9 mouse cellular contexts compared by ENCODE assay signal in the genomic region with DNA sequence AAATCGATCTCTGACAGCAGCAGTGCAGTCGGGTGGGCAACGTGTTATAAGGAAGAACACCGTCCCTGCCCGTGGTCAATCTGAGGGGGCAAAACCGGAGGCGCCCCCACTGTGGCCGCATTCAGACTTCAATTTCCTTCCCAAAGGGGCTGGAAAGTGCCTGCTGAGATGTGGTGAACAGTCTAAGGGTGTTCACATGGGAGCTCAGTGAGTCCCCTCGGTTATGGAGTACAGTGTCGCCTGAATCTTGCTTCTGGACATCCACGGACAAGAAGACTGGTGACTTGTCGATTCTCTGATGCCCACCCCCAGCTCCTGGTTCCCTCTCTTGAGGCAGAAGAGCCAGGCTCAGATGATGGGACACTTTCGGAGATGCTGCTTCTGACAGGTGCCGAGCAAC. TPM values are rescaled to one million over a fixed set of nuclear protein-coding genes. Genes with fewer than 3 reads are reported as not detected.
A peak's percentile ranks its signal among the peaks of the same experiment; 100 is the strongest.
DNase-seq lines count a peak whose midpoint lies in the region; ATAC-seq and TF ChIP-seq lines count a peak whose summit lies in the region.
"Had no signal": no experiment of that assay in that cellular context is flagged by ENCODE, and none has a peak within 500 bp of the region (broad histone marks: within the 10 kb centered on the region; RNA-seq: fewer than 3 reads in every experiment).

No protein-coding gene starts in this region.

- intact Hi-C loops in heart, postnatal 14 days (cut with DNase I): loop anchor here (5.0 to 10.0 kb wide), 2 partner anchors 127 to 235 kb away; partner anchors contain the start of genes Zfp354b and Zfp354c
- intact Hi-C loops in heart, postnatal 36 days (cut with DNase I): loop anchor here (2.0 kb wide), 2 partner anchors 129 to 233 kb away; partner anchors contain the start of genes Zfp354b and Zfp354c

- no peak for DNase-seq in heart, postnatal 14 days
- no peak for DNase-seq in Patski (ENCODE audit: low read depth, low spot score)
- peak; percentile 1 to 5 for DNase-seq in heart, postnatal 36 days
- DNase-seq in midbrain, embryonic 10.5 days (ENCODE audit: low spot score): no peak
- DNase-seq in gastrocnemius, adult 18-20 months (ENCODE audit: low spot score): no peak
- DNase-seq in urinary bladder, postnatal 25 days (ENCODE audit: low spot score): no peak
- DNase-seq in testis, postnatal 10 days (ENCODE audit: low spot score): no peak

- TF ChIP-seq CTCF in Patski (IDR thresholded peaks at IDR 0.05): no peak

- POLR2A ChIA-PET in Patski (lab: Charles Lee): no interaction called here

- CTCF ChIA-PET in Patski (lab: Charles Lee): no interaction called here

- ATAC-seq in heart, embryonic 14.5 days (ENCODE audit: insufficient number of reproducible peaks, insufficient read depth, low FRiP score, low read depth): peak; percentile 11; the same call in 1 of the 2 replicates
- peak; percentile 49 for ATAC-seq in Patski

- no peaks in the 10 kb centered on the region for H3K27me3 ChIP-seq in heart, embryonic 14.5 days (ENCODE audit: control insufficient read depth, insufficient read depth, low read length)
- no peaks in the 10 kb centered on the region for H3K27me3 ChIP-seq in Patski
- no peaks in the 10 kb centered on the region for H3K27me3 ChIP-seq in midbrain, embryonic 10.5 days (ENCODE audit: low read depth, poor library complexity, severe bottlenecking)

- peaks cover 5 to 6% of the 10 kb centered on the region in 2 experiments; a peak in 2 of 4 replicates for H3K4me1 ChIP-seq in heart, embryonic 14.5 days (ENCODE audit: control insufficient read depth in 2 of 2, insufficient read depth in 2 of 2, low read length in 2 of 2)
- peaks cover 13% of the 10 kb centered on the region for H3K4me1 ChIP-seq in midbrain, embryonic 10.5 days

- no peak overlapping the region for H3K27ac ChIP-seq in heart, embryonic 14.5 days (replicated peaks in 1 of 2; ENCODE audit: control insufficient read depth in 1 of 2, insufficient read depth in 1 of 2, low read depth in 2 of 2, low read length in 2 of 2)
- peak overlapping the region; percentile 96 for H3K27ac ChIP-seq in midbrain, embryonic 10.5 days (replicated peaks)

- no peaks in the 10 kb centered on the region for H3K9me3 ChIP-seq in heart, embryonic 14.5 days (ENCODE audit: control insufficient read depth, low read length)
- H3K9me3 ChIP-seq in midbrain, embryonic 10.5 days (replicated peaks): no peaks in the 10 kb centered on the region

- in situ Hi-C loops in Patski (cut with MboI; ENCODE audit: low pct_unique_long_range_greater_than_20kb): loop anchor here (5.0 to 25.0 kb wide), 3 partner anchors 122 to 478 kb away; partner anchors contain the start of genes BC049762 and Clk4

- peak overlapping the region; percentile 89 for H3K4me2 ChIP-seq in heart, embryonic 14.5 days (ENCODE audit: low read length)

- peak overlapping the region; percentile 84 to 85 for H3K4me3 ChIP-seq in heart, embryonic 14.5 days (ENCODE audit: control insufficient read depth in 1 of 2, insufficient read depth in 1 of 2, low read depth in 1 of 2, low read length in 2 of 2)
- H3K4me3 ChIP-seq in midbrain, embryonic 10.5 days: peak overlapping the region; percentile 85

- peak overlapping the region; percentile 86 for H3K9ac ChIP-seq in heart, embryonic 14.5 days (ENCODE audit: low read length)

- 14% methylated on average over 14 of the region's 14 CpGs for WGBS in heart, embryonic 14.5 days
- 16% methylated on average over 14 of the region's 14 CpGs for WGBS in midbrain, embryonic 10.5 days

- H3K36me3 ChIP-seq in heart, embryonic 14.5 days (ENCODE audit: control insufficient read depth, insufficient read depth, low read length): peaks cover 34% of the 10 kb centered on the region
- H3K36me3 ChIP-seq in midbrain, embryonic 10.5 days: peaks cover 38% of the 10 kb centered on the region

RNA-seq across cellular contexts. Expression of gene Zfp354a, which starts 0.6 kb away (rescaled TPM):
- 4.9 and 5.0 TPM in 2 replicates for polyA plus RNA-seq in heart, embryonic 14.5 days (2014; fragmentation: Nextera tagmentation; extraction: Ambion mirVana)
- total RNA-seq in heart, postnatal 14 days (2021): 1 to 10 TPM; 1.7 to 2.1 TPM
- polyA plus RNA-seq in Patski (2021): 9.1 TPM
- 1 to 10 TPM; 1.4 to 1.8 TPM for total RNA-seq in heart, postnatal 36 days (2021)
- polyA plus RNA-seq in midbrain, embryonic 10.5 days (2016; fragmentation: Nextera tagmentation; extraction: Ambion mirVana): 10.2 and 10.8 TPM in 2 replicates
- 1 to 10 TPM; 2.8 to 3.2 TPM for total RNA-seq in gastrocnemius, adult 18-20 months (2021)

RNA-seq across cellular contexts. Expression of gene Olfr1375, which starts 11.7 kb away (rescaled TPM):
- polyA plus RNA-seq in heart, embryonic 14.5 days (2014; fragmentation: Nextera tagmentation; extraction: Ambion mirVana): not detected in 2 replicates
- total RNA-seq in heart, postnatal 14 days (2021): not detected
- not detected for polyA plus RNA-seq in Patski (2021)
- not detected for total RNA-seq in heart, postnatal 36 days (2021)
- not detected in 2 replicates for polyA plus RNA-seq in midbrain, embryonic 10.5 days (2016; fragmentation: Nextera tagmentation; extraction: Ambion mirVana)
- total RNA-seq in gastrocnemius, adult 18-20 months (2021): not detected
- polyA plus RNA-seq: gonadal fat pad, adult 2 months had no signal

RNA-seq across cellular contexts. Expression of gene Olfr54, which starts 45.6 kb away (rescaled TPM):
- not detected in 2 replicates for polyA plus RNA-seq in heart, embryonic 14.5 days (2014; fragmentation: Nextera tagmentation; extraction: Ambion mirVana)
- not detected for total RNA-seq in heart, postnatal 14 days (2021)
- polyA plus RNA-seq in Patski (2021): not detected
- total RNA-seq in heart, postnatal 36 days (2021): not detected
- polyA plus RNA-seq in midbrain, embryonic 10.5 days (2016; fragmentation: Nextera tagmentation; extraction: Ambion mirVana): not detected in 2 replicates
- total RNA-seq in gastrocnemius, adult 18-20 months (2021): not detected
- polyA plus RNA-seq: gonadal fat pad, adult 2 months had no signal

RNA-seq across cellular contexts. Expression of gene Olfr51, which starts 56.2 kb away (rescaled TPM):
- not detected in 2 replicates for polyA plus RNA-seq in heart, embryonic 14.5 days (2014; fragmentation: Nextera tagmentation; extraction: Ambion mirVana)
- not detected for total RNA-seq in heart, postnatal 14 days (2021)
- polyA plus RNA-seq in Patski (2021): not detected
- not detected for total RNA-seq in heart, postnatal 36 days (2021)
- not detected in 2 replicates for polyA plus RNA-seq in midbrain, embryonic 10.5 days (2016; fragmentation: Nextera tagmentation; extraction: Ambion mirVana)
- not detected for total RNA-seq in gastrocnemius, adult 18-20 months (2021)
- polyA plus RNA-seq: gonadal fat pad, adult 2 months had no signal

Comparison
In these comparisons a context has a peak if more than half of its experiments do, and no peak if none do; other contexts are left out.
1. DNase-seq: peak in heart, postnatal 36 days (2 of 2); none in heart, postnatal 14 days (0 of 2), Patski (single experiment), midbrain, embryonic 10.5 days (single experiment), gastrocnemius, adult 18-20 months (single experiment), urinary bladder, postnatal 25 days (single experiment) and testis, postnatal 10 days (single experiment).